Mouse (Mus musculus) CH12.LX (cell line): ENCODE measurements around the gene Crtc3. TPM values are rescaled to one million over a fixed set of nuclear protein-coding genes. Genes with fewer than 3 reads are reported as not detected.

Source experiments
- DNase-seq: peaks from one replicate; pipeline ENCODE4 v3.0.0-alpha.2; 2013; ENCODE audit errors: extremely low read depth
- H3K27ac ChIP-seq: 2 replicates; pipeline ENCODE4 v1.5.1; 2012; ENCODE audit warnings: low read depth, mild to moderate bottlenecking, control low read depth, moderate library complexity; ENCODE audit not compliant: insufficient read depth
- H3K27me3 ChIP-seq: replicated peaks from 2 replicates; pipeline ENCODE3; 2012; ENCODE audit warnings: inconsistent platforms
- H3K36me3 ChIP-seq, 2 experiments: replicated peaks in 1 of 2; 2 replicates each; pipeline versions ENCODE3 to v1.6.1; 2012; ENCODE audit warnings: inconsistent platforms in 1 of 2, low read length in 1 of 2, mild to moderate bottlenecking in 1 of 2, mixed read lengths in 1 of 2, moderate library complexity in 1 of 2; ENCODE audit not compliant: control insufficient read depth in 1 of 2, insufficient read depth in 1 of 2
- H3K4me1 ChIP-seq, 2 experiments: 2 replicates each; pipeline ENCODE4 v1.6.1; 2012; ENCODE audit warnings: inconsistent platforms in 1 of 2, moderate library complexity in 1 of 2; ENCODE audit not compliant: insufficient read depth in 2 of 2, control insufficient read depth in 1 of 2
- H3K4me2 ChIP-seq: 2 replicates; pipeline ENCODE4 v1.6.1; 2012; ENCODE audit warnings: low read depth, mild to moderate bottlenecking, control low read depth; ENCODE audit not compliant: poor library complexity, insufficient read depth, severe bottlenecking
- H3K4me3 ChIP-seq, 3 experiments: fragments of 150-350 bp in 1 of 3; sonication (generic) in 1 of 3; replicated peaks in 1 of 3; 2 replicates each; pipeline versions ENCODE3 to v1.5.1; 2011 to 2012; ENCODE audit warnings: low read depth in 2 of 3, low read length in 2 of 3, mild to moderate bottlenecking in 2 of 3, moderate library complexity in 2 of 3, control low read depth in 1 of 3, improper control_type of control experiment in 1 of 3, inconsistent platforms in 1 of 3, mixed read lengths in 1 of 3; ENCODE audit not compliant: poor library complexity in 1 of 3
- H3K79me2 ChIP-seq: replicated peaks from 2 replicates; pipeline ENCODE4 v1.6.1; 2012; ENCODE audit warnings: mild to moderate bottlenecking, moderate library complexity; ENCODE audit not compliant: control insufficient read depth, poor library complexity, insufficient read depth, severe bottlenecking; ENCODE audit errors: extremely low read depth
- H3K9ac ChIP-seq: 2 replicates; pipeline ENCODE4 v1.6.1; 2012; ENCODE audit warnings: low read depth, mild to moderate bottlenecking, control low read depth, moderate library complexity; ENCODE audit not compliant: insufficient read depth
- H3K9me3 ChIP-seq: replicated peaks from 2 replicates; pipeline ENCODE3; 2012; ENCODE audit warnings: low read length, inconsistent platforms, mixed read lengths
- CHD1 ChIP-seq: IDR thresholded peaks from 2 replicates; pipeline ENCODE4 v1.6.1; 2012; ENCODE audit warnings: low read depth, low read length, improper control_type of control experiment, inconsistent platforms
- IRF4 ChIP-seq: IDR thresholded peaks from 2 replicates; pipeline ENCODE4 v1.6.1; 2014; ENCODE audit warnings: low read depth, mild to moderate bottlenecking, inconsistent platforms, low read length, improper control_type of control experiment
- JUND ChIP-seq: conservative IDR thresholded peaks from 2 replicates; pipeline ENCODE4 v1.6.1; 2011; ENCODE audit warnings: low read depth, low read length, improper control_type of control experiment
- KAT2A ChIP-seq: IDR thresholded peaks from 2 replicates; pipeline ENCODE4 v1.6.1; 2012; ENCODE audit warnings: low read length, improper control_type of control experiment, inconsistent platforms; ENCODE audit not compliant: insufficient replicate concordance
- MAFK ChIP-seq: IDR thresholded peaks from 2 replicates; pipeline ENCODE4 v1.6.1; 2011; ENCODE audit warnings: low read length, improper control_type of control experiment; ENCODE audit not compliant: insufficient replicate concordance
- MAX ChIP-seq: IDR thresholded peaks from 2 replicates; pipeline ENCODE4 v1.6.1; 2011; ENCODE audit warnings: low read length, improper control_type of control experiment
- MAZ ChIP-seq: IDR thresholded peaks from 2 replicates; pipeline ENCODE4 v1.6.1; 2012; ENCODE audit warnings: low read depth, mild to moderate bottlenecking, inconsistent platforms, low read length, improper control_type of control experiment, moderate library complexity
- MEF2A ChIP-seq: IDR thresholded peaks from 2 replicates; pipeline ENCODE4 v1.6.1; 2014; ENCODE audit warnings: low read depth, mild to moderate bottlenecking, inconsistent platforms, low read length, improper control_type of control experiment, borderline replicate concordance
- SIN3A ChIP-seq: IDR thresholded peaks from 2 replicates; pipeline ENCODE4 v1.6.1; 2012; ENCODE audit warnings: low read length, improper control_type of control experiment, inconsistent platforms
- SMC3 ChIP-seq: IDR thresholded peaks from 2 replicates; pipeline ENCODE4 v1.6.1; 2011; ENCODE audit warnings: low read depth, low read length, improper control_type of control experiment
- TBP ChIP-seq: conservative IDR thresholded peaks from 2 replicates; pipeline ENCODE4 v1.6.1; 2011; ENCODE audit warnings: low read depth, low read length, improper control_type of control experiment
- USF1 ChIP-seq: IDR thresholded peaks from 2 replicates; pipeline ENCODE4 v1.6.1; 2014; ENCODE audit warnings: low read depth, mild to moderate bottlenecking, inconsistent platforms, low read length, improper control_type of control experiment
- dilution Hi-C: fragments of 300-500 bp; cut with MboI; formaldehyde crosslinking; loops from 2 replicates; pipeline ENCODE4 v1.14.3; 2020; ENCODE audit warnings: low sequenced_read_pairs; ENCODE audit not compliant: extremely low pct_unique_long_range_greater_than_20kb, extremely low pct_ligation_motif_present
- in situ Hi-C: fragments of 300-500 bp; cut with MboI; formaldehyde crosslinking; loops from 3 replicates; pipeline ENCODE4 v1.14.3; 2019; ENCODE audit warnings: low sequenced_read_pairs, low pct_ligation_motif_present, low pct_unique_long_range_greater_than_20kb, mixed read lengths
- polyA plus RNA-seq: library from polyadenylated mRNA; unstranded; fragments of >175 nt; gene quantifications from 2 replicates; pipeline ENCODE4 v1.2.1, GENCODE M21; 2012; ENCODE audit warnings: low read depth; ENCODE audit not compliant: insufficient read length
- total RNA-seq, 2 experiments: library from RNA; depleted of rRNA; stranded (reverse); fragments of 300-350 nt in 1 of 2; fragments of >200 nt in 1 of 2; gene quantifications; 2 replicates each; pipeline ENCODE4 v1.2.3; 2012 to 2014

Gene Crtc3
- total and polyA plus RNA-seq, 3 experiments = 1.2 to 9.1 (median 4.4) TPM

DNA sequence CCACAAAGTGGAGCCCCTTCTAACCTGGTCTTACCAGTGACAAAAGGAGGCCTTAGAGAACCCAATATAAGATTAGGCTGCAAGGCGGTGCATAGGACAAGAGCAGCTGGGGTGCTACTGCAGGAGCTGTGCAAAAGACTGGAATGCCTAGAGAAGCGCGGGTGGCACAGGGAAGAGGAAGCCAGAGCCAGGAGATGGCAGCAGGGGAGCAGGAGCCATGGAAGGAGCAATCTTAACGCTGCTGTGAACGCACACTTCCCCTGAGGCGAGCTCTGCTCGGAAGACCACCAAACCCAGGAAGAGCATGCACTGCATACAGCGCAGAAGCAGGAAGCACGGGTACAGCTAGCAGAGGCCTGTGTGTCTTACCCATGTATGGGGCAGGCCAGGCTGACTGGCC, 72.6 kb downstream of the Crtc3 start:
- peaks cover 0 to 43% of the 10 kb centered on the region in 2 experiments for H3K36me3 ChIP-seq
- dilution Hi-C loops (no loop called here), in situ Hi-C loops (no loop called here)
- H3K4me3 ChIP-seq = no peak overlapping the region
- no peak overlapping the region for H3K9ac ChIP-seq
- TF ChIP-seq MAX = no peak
- no peak for TF ChIP-seq SMC3
- TF ChIP-seq USF1 = no peak
- TF ChIP-seq MAFK = no peak
- H3K27me3 ChIP-seq = no peaks in the 10 kb centered on the region
- no peak overlapping the region for H3K4me2 ChIP-seq
- H3K27ac ChIP-seq = no peak overlapping the region
- H3K9me3 ChIP-seq = no peaks in the 10 kb centered on the region
- peaks cover 0 to 3% of the 10 kb centered on the region in 2 experiments; a peak in 1 of 4 replicates for H3K4me1 ChIP-seq
- DNase-seq = no peak
- H3K79me2 ChIP-seq = no peaks in the 10 kb centered on the region

DNA sequence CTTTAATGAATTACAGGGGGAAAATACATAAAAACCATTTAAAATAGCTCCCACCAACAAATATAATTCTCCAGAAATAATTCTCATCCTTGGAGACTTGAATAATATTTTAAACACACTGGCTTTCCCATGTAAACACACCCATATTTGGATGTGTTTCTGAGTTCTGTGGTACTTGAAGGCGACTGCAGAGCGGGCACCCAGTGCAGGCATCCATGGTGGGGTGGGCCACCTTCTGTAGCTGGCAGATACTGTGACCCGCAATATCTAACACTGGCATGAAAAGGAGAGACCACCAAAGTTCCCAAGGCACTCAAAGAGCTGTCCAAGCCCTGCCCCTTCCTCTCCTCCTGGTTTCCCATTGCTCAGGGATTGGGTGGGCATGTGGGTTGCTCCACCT, 74.6 kb downstream of the Crtc3 start:
- Histone ChIP-seq H3K4me1 (peaks cover 0 to 3% of the 10 kb centered on the region in 2 experiments; a peak in 1 of 4 replicates), H3K27me3 (no peaks in the 10 kb centered on the region), H3K9me3 (no peaks in the 10 kb centered on the region), H3K4me2 (no peak overlapping the region), H3K4me3 (no peak overlapping the region), H3K9ac (no peak overlapping the region), H3K36me3 (peaks cover 0 to 53% of the 10 kb centered on the region in 2 experiments), H3K27ac (no peak overlapping the region), H3K79me2 (no peaks in the 10 kb centered on the region)
- DNase-seq = no peak
- dilution Hi-C loops (no loop called here), in situ Hi-C loops (no loop called here)
- TF ChIP-seq TBP (no peak), CHD1 (no peak), IRF4 (no peak), JUND (no peak), MEF2A (no peak)

DNA sequence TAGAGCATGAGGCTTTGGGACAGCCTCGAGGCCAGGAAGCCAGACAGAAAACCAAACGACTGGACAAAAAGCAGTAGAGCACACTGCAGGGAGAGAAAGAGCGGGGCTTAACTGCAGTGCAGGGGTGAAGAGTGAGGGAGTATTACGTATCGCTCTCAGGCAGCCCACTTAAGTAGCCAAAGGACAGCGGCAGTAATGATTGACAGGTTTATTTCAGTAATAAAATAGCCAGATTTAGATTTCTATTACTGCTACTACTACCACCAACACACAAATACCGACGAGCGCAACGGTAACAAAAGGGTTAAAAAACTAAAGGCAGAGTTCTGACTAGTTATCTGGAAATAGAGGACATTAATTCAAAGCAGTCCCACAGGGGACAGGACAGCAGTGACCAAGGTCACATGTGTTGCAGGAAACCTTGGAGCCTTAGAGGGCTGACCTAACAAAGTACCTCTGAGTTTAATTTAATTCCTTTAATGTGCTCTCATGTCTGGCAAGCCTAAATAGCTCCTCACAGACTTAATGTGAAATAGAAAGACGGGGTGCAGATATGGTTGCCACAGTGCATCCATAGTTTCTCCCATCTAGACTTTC, 76.4 kb downstream of the Crtc3 start:
- no peak for TF ChIP-seq KAT2A
- no peak for TF ChIP-seq MAZ
- TF ChIP-seq SIN3A = no peak
- Histone ChIP-seq H3K27ac (no peak overlapping the region), H3K4me3 (no peak overlapping the region), H3K9me3 (no peaks in the 10 kb centered on the region), H3K79me2 (no peaks in the 10 kb centered on the region), H3K4me1 (peaks cover 0 to under 1% of the 10 kb centered on the region in 2 experiments; a peak in 1 of 4 replicates), H3K36me3 (peaks cover 0 to 60% of the 10 kb centered on the region in 2 experiments), H3K27me3 (no peaks in the 10 kb centered on the region), H3K4me2 (no peak overlapping the region), H3K9ac (no peak overlapping the region)
- in situ Hi-C loops (no loop called here), dilution Hi-C loops (no loop called here)
- no peak for DNase-seq
